Mouse (Mus musculus): ENCODE measurements around the gene Rpl36a-ps1. TPM values are rescaled to one million over a fixed set of nuclear protein-coding genes. Genes with fewer than 3 reads are reported as not detected.
A peak's percentile ranks its signal among the peaks of the same experiment; 100 is the strongest.
"Not testable (repeated sequence)": the region's sequence is repeated elsewhere in the genome, so short reads cannot be mapped to it uniquely, and the experiment has no call there.

The Rpl36a-ps1 gene
- polyA plus RNA-seq (2016; fragmentation: Nextera tagmentation; extraction: Ambion mirVana), result 1.2 and 2.3 TPM in 2 replicates

- H3K27ac ChIP-seq, result no peak within 1 kb of the TSS
- H3K4me3 ChIP-seq, result no peak within 1 kb of the TSS
- H3K9me3 ChIP-seq, result peaks cover 2% of the 10 kb centered on the region; the same call in 1 of the 2 replicates
- no peaks in the 10 kb centered on the region; the same call in 1 of the 2 replicates for H3K4me1 ChIP-seq
- H3K27me3 ChIP-seq (ENCODE audit: poor library complexity, severe bottlenecking), result no peaks in the 10 kb centered on the region
- H3K36me3 ChIP-seq (replicated peaks), result no peaks in the 10 kb centered on the region
- WGBS, result 96% methylated on average over 7 of the region's 7 CpGs
- no peak for DNase-seq (ENCODE audit: extremely low spot score, low spot score)
These were observed at the start of gene Rpl36a-ps1 for GRCm38 (mm10) chr14:98994218-98994617. Gene Rpl36a-ps1, minus strand, starts transcription at chr14:98994318.

DNA sequence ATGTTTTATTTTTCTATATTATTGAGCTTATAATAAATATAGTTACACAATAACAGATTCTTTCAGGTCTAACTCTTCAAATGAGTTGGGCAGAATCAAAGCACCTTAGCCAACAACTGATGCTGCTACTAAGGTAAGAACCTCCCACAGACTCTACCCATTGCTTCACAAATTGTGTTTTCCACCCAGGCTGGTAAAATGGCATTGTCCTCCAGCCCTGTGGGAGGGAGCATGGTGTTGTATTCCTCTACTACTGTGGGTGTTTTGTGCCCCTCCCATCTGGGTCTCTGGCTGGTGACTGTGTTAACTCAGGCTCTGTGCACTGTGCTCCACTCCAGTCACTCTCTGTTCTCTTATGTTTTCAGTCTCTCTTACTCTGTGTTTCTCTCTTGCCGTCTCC lies 49.4 kb upstream of the Rpl36a-ps1 start:
- Histone ChIP-seq H3K27me3 (ENCODE audit: poor library complexity, severe bottlenecking) (no peaks in the 10 kb centered on the region), H3K4me1 (peaks cover 35% of the 10 kb centered on the region), H3K36me3 (replicated peaks) (peaks cover 25% of the 10 kb centered on the region), H3K9me3 (no peaks in the 10 kb centered on the region), H3K27ac (peak overlapping the region; percentile 65), H3K4me3 (peak overlapping the region; percentile 93; the same call in 1 of the 2 replicates)
- WGBS, result 41% methylated on average over 1 of the region's 1 CpGs
- DNase-seq (ENCODE audit: extremely low spot score, low spot score), result no peak

- Histone ChIP-seq H3K4me1 (peaks cover 22% of the 10 kb centered on the region), H3K36me3 (replicated peaks) (peaks cover 33% of the 10 kb centered on the region), H3K4me3 (no peak overlapping the region), H3K27me3 (ENCODE audit: poor library complexity, severe bottlenecking) (no peaks in the 10 kb centered on the region), H3K9me3 (no peaks in the 10 kb centered on the region), H3K27ac (no peak overlapping the region)
- no peak for DNase-seq (ENCODE audit: extremely low spot score, low spot score)
- 80% methylated on average over 4 of the region's 4 CpGs for WGBS
These were observed 47.3 kb upstream of the Rpl36a-ps1 start for GRCm38 (mm10) chr14:99041416-99041815.

DNA sequence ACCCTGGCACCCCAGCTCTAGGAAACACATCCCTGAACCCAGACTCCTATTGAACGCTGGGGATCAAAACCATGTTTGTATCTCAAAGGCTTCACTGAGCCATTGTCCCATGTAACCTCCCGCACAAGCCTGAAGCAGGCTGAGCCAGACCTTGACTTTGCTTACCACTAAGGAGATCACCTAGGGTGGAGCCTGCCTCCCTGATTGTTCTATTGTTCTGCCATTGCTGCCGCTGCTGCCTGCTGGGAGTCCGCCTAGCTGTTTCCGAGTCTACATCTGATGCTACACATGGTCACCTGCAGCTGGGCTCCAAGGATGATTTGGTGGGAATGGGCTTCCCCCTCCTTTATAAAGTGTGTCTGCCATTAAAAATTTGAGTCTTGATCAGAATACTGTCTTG lies 45.2 kb upstream of the Rpl36a-ps1 start:
- Histone ChIP-seq H3K4me1 (peaks cover 17% of the 10 kb centered on the region), H3K36me3 (replicated peaks) (peaks cover 50% of the 10 kb centered on the region)
- not testable (repeated sequence) for H3K9me3 ChIP-seq; H3K27me3 ChIP-seq (ENCODE audit: poor library complexity, severe bottlenecking); H3K4me3 ChIP-seq; H3K27ac ChIP-seq; DNase-seq (ENCODE audit: extremely low spot score, low spot score)
- 67% methylated on average over 5 of the region's 5 CpGs for WGBS

DNA sequence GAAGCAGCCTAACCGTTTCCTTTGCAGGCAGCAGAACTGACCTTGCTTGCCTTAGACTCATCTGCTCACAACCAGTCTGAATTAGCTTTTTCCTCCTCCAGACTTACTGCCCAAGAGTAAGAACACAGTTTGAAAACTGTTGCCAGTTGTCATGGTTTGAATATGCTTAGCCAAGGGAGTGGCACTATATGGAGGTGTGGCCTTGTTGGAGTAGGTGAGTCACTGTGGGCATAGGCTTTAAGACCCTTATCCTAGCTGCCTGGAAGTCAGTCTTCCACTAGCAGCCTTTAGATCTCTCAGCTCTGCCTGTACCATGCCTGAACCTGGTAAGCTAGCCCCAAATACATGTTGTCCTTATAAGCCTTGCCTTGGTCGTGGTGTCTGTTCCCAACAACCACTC lies 43.6 kb upstream of the Rpl36a-ps1 start:
- Histone ChIP-seq H3K27me3 (ENCODE audit: poor library complexity, severe bottlenecking) (no peaks in the 10 kb centered on the region), H3K9me3 (no peaks in the 10 kb centered on the region), H3K27ac (no peak overlapping the region), H3K4me1 (peaks cover 6% of the 10 kb centered on the region; the same call in 1 of the 2 replicates), H3K4me3 (no peak overlapping the region), H3K36me3 (replicated peaks) (peaks cover 62% of the 10 kb centered on the region)
- DNase-seq (ENCODE audit: extremely low spot score, low spot score), result no peak
- WGBS, result 86% methylated on average over 2 of the region's 2 CpGs

- WGBS, result 94% methylated on average over 4 of the region's 4 CpGs
- Histone ChIP-seq H3K4me3 (no peak overlapping the region), H3K27me3 (ENCODE audit: poor library complexity, severe bottlenecking) (no peaks in the 10 kb centered on the region), H3K27ac (no peak overlapping the region), H3K36me3 (replicated peaks) (peaks cover 69% of the 10 kb centered on the region), H3K9me3 (no peaks in the 10 kb centered on the region), H3K4me1 (peaks cover under 1% of the 10 kb centered on the region; the same call in 1 of the 2 replicates)
- DNase-seq (ENCODE audit: extremely low spot score, low spot score), result no peak
These were observed 41.9 kb upstream of the Rpl36a-ps1 start for GRCm38 (mm10) chr14:99036039-99036438.

DNA sequence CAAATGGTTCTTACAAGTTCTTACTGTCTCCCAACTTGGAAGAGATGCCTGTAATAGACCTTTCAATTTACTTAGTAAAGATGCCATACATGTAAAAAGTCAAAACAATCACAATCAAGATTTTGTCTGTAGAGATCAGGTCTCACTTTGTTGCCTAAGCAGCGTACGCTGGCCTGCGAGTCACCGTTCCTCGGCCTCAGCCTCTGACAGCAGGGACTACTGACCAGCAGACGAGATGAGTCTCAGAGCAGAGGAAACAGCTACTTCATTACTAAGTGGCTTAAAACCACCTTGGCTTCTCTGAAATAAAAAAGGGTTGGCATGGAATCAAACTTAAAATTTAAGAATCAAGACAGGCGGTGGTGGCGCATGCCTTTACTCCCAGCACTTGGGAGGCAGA lies 40.7 kb upstream of the Rpl36a-ps1 start:
- 95% methylated on average over 8 of the region's 8 CpGs for WGBS
- DNase-seq (ENCODE audit: extremely low spot score, low spot score); H3K4me1 ChIP-seq; H3K4me3 ChIP-seq; H3K9me3 ChIP-seq; H3K27ac ChIP-seq; H3K27me3 ChIP-seq (ENCODE audit: poor library complexity, severe bottlenecking): not testable (repeated sequence)
- peaks cover 64% of the 10 kb centered on the region for H3K36me3 ChIP-seq (replicated peaks)

DNA sequence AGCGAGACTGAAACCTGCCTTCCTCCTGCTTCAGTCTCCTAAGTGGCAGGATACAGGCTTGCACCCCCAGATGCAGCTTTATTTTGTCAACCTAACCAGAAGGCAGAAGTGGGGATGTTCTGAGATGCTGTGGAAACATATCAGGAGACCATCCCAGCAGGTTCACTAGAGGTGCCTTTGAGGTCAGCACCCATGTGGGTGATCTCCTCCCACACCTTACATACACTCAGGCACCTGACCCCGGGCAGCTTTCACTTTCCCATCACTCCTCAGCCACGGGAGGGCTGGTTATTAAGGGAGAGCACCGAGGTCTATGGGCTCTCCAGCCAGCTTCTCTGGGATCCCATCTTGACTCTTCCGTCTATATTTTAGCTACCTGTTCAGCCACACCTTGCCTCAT lies 38.5 kb upstream of the Rpl36a-ps1 start:
- H3K36me3 ChIP-seq (replicated peaks), result peaks cover 42% of the 10 kb centered on the region
- no peaks in the 10 kb centered on the region for H3K27me3 ChIP-seq (ENCODE audit: poor library complexity, severe bottlenecking)
- 85% methylated on average over 5 of the region's 5 CpGs for WGBS
- H3K27ac ChIP-seq, result no peak overlapping the region
- H3K9me3 ChIP-seq, result no peaks in the 10 kb centered on the region
- H3K4me3 ChIP-seq, result no peak overlapping the region
- H3K4me1 ChIP-seq, result no peaks in the 10 kb centered on the region
- DNase-seq (ENCODE audit: extremely low spot score, low spot score), result no peak

DNA sequence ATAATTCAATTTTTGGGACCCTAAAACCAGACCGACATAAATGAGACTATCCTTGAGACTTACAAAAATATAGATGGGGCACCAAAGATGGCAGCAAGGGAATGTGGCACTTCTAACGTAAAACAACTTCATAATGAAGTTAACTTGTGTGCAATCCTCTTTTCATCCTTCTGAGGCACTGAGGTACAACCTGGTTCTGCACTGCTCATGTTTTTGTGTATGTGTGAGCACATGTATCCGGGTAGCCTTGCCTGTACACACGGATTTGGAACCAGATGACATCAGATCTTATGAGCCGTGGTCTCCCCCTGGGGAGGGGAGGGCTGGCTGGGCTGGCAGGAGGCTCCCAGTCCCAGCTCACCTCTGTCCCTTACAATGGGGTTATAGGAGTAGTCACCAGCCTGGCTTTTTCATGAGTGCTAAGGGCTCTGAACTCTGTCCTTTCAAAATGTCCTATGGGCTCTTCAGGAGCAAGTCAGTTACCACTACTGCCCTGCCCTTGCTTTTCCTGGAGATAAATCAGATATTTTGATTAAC lies 37.3 kb upstream of the Rpl36a-ps1 start:
- Histone ChIP-seq H3K27ac (no peak overlapping the region), H3K4me1 (no peaks in the 10 kb centered on the region), H3K36me3 (replicated peaks) (peaks cover 36% of the 10 kb centered on the region), H3K4me3 (no peak overlapping the region), H3K27me3 (ENCODE audit: poor library complexity, severe bottlenecking) (no peaks in the 10 kb centered on the region), H3K9me3 (no peaks in the 10 kb centered on the region; the same call in 1 of the 2 replicates)
- WGBS, result 84% methylated on average over 5 of the region's 5 CpGs
- no peak for DNase-seq (ENCODE audit: extremely low spot score, low spot score)

DNA sequence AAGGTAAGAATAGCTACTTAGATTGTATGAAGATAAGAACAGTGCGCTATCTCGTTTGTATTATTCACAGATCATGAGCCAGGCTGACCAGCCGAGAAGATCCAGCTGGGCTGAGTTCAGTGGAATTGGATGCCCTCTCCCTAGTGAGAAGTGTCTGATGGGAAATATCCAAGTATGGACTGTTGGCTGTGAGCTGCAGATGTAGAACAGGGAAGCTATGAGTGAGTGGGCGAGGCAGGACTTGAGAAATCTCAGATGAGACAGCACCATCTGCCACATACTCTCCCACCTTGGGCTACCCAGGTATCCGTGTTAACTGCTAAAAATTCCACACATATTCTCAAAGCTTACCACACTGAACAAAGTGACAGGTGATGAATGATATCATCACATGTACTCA lies 35.9 kb upstream of the Rpl36a-ps1 start:
- Histone ChIP-seq H3K27me3 (ENCODE audit: poor library complexity, severe bottlenecking) (no peaks in the 10 kb centered on the region), H3K4me1 (no peaks in the 10 kb centered on the region), H3K36me3 (replicated peaks) (peaks cover 23% of the 10 kb centered on the region), H3K4me3 (no peak overlapping the region), H3K9me3 (no peaks in the 10 kb centered on the region; the same call in 1 of the 2 replicates), H3K27ac (no peak overlapping the region)
- 90% methylated on average over 5 of the region's 5 CpGs for WGBS
- DNase-seq (ENCODE audit: extremely low spot score, low spot score), result no peak

- DNase-seq (ENCODE audit: extremely low spot score, low spot score), result no peak
- 53% methylated on average over 12 of the region's 12 CpGs for WGBS
- Histone ChIP-seq H3K4me3 (peak overlapping the region; percentile 23; the same call in 1 of the 2 replicates), H3K27me3 (ENCODE audit: poor library complexity, severe bottlenecking) (no peaks in the 10 kb centered on the region), H3K36me3 (replicated peaks) (no peaks in the 10 kb centered on the region), H3K9me3 (no peaks in the 10 kb centered on the region; the same call in 1 of the 2 replicates), H3K4me1 (no peaks in the 10 kb centered on the region), H3K27ac (no peak overlapping the region)
These were observed 28.4 kb upstream of the Rpl36a-ps1 start for GRCm38 (mm10) chr14:99022346-99023086.

DNA sequence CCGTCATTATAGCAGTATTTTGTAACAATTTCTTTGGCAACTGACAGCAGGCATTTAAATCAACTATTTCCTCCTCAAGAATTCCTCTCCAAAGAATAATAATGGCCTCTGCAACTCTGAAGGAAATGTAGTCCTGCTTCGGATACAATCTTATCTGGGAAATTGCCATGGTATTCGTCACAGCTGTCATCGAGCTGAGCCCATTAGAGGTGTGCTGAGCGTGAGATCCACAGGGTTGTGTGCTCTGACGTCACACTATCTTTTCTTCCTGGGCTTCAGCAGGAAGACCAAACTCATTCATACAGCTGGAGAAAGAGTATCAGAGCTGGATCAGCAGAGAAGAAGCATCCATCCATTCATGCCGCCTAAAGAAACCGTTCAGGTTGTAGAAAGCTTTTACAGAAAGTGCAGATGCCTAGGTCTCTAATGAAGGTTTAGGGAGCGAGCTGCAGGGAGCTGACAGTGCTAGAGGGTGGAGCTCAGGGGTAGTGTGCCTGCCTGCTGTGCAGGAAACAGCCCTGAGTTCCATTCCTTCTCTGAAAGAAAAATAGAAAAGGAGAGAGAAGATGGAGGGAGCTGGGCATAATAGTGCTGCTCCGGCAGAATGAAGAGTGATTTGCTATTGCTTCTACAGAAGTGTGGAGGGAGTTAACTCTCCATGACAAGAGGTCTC lies 25.2 kb upstream of the Rpl36a-ps1 start:
- Histone ChIP-seq H3K9me3 (no peaks in the 10 kb centered on the region), H3K27ac (no peak overlapping the region), H3K4me1 (no peaks in the 10 kb centered on the region), H3K36me3 (replicated peaks) (no peaks in the 10 kb centered on the region), H3K4me3 (no peak overlapping the region), H3K27me3 (ENCODE audit: poor library complexity, severe bottlenecking) (no peaks in the 10 kb centered on the region)
- 73% methylated on average over 10 of the region's 10 CpGs for WGBS
- no peak for DNase-seq (ENCODE audit: extremely low spot score, low spot score)

DNA sequence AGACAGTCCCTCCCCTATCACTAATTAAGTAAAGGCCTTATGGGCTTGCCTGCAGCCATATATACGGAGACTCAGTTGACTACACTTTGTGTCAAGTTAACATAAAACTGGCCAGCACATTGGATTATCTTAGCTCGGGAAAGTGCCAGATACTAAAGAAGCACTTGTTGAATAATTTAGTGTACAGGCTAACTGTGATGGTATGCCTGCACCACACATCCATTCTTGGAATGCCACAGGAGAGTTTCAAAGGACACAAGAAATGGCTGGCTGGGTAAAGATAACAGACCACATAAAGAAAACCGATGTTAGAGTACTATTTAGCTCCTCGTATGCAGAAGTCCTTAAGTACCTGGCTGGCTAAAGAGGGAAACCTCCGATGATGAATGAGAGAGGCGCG lies 24.6 kb upstream of the Rpl36a-ps1 start:
- Histone ChIP-seq H3K4me3 (no peak overlapping the region), H3K27me3 (ENCODE audit: poor library complexity, severe bottlenecking) (no peaks in the 10 kb centered on the region), H3K4me1 (no peaks in the 10 kb centered on the region), H3K36me3 (replicated peaks) (no peaks in the 10 kb centered on the region), H3K9me3 (no peaks in the 10 kb centered on the region), H3K27ac (no peak overlapping the region)
- 95% methylated on average over 7 of the region's 7 CpGs for WGBS
- no peak for DNase-seq (ENCODE audit: extremely low spot score, low spot score)

Measured in forebrain, embryonic 10.5 days (tissue).